Mouse (Mus musculus): ENCODE results near the gene Fam57b.
"Not testable (repeated sequence)": the region's sequence is repeated elsewhere in the genome, so short reads cannot be mapped to it uniquely, and the experiment has no call there.

Gene Fam57b

DNA sequence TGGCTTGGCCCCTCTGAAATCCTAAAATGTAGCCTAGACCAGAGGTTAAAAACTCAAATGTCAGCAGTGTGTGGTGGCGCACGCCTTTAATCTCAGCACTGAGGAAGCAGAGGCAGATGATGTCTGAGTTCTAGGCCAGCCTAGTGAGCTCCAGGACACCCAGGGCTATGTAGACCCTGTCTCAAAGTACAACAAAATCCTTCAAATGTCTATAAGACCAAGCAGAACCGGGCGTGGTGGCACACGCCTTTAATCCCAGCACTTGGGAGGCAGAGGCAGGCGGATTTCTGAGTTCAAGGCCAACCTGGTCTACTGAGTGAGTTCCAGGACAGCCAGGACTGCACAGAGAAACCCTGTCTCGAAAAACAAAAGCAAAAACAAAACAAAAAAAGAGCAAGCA, 18.4 kb upstream of the Fam57b start:
- not testable (repeated sequence) for DNase-seq

DNA sequence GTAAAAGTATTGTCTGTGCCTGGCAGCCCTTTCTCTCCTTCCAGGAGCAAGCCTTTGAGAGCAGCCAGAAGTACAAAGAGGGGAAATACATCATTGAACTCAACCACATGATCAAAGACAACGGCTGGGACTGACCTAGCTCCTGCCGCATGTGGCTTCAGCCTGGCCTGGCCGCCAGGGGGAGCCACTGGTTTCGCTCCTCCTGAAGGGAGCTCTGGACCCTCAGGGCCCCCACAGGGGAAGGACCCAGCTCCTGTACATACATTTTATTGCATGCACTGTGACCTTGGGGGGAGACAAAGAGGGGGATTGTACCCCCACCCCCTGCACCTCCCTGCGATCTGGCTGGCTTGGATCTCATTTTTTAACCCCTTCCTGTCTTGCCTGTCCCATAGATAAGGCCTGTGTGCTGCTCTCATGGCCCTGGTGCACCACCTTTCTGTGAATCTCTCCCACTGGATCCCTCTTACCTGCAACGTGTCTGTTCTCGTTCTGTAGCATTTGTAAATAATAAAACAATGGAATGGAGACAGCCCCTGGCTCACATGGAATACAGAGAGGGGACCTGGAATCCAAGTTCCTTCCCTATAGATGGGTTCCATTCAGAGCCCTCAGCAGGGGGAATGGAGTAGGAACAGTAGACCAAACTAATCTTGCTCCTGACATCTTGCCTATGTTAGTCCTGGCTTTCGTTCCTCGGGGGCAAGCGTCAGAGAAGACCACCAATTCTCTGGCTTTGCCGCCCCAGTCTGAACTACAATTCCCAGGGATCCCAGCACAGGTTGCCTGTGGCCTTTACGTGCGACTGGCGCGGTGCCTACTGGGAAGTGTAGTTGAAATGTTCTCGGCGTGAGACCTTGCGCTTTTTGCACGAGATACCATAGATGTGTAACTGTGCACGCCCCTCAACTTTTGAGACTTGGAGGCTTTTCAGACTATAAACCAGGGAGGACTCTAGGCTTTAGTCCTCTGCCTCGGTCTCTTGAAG, 17.2 kb upstream of the Fam57b start:
- peak; percentile 93 for DNase-seq

DNA sequence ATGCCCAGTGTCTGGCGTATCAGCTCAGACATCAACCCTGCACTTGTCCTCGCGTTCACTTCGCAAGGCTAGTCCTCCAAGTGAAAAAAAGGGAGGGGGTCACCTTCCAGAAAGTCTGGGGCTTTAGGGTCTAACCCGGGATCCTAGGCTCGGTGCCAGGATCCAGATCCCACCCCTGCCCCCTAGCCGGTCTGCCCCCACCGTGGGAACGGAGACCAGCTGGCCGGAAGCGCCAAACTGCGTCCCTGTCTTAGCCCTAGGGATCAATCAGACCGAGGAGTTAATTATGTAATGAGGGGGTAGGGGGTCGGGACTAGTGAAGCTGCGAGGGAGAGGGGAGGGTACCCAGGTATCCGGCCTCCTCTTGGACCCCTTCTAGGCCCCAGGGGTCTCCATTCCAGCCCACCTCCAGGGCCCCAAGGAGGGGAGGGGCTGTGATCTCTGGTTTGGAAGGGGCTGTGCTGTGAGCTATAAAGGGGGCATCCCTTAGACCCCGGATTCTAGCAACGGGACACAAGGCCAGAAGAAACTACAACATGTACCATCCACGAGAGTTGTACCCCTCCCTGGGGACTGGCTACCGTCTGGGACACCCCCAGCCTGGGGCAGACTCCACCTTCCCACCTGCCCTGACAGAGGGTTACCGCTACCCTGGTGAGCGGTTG, 16.4 kb upstream of the Fam57b start, which contains the start of gene Tbx6:
TSS of gene Tbx6 (plus strand) at position 513 of the 665 bp plus-strand sequence.
- DNase-seq, result peak; percentile 37

DNA sequence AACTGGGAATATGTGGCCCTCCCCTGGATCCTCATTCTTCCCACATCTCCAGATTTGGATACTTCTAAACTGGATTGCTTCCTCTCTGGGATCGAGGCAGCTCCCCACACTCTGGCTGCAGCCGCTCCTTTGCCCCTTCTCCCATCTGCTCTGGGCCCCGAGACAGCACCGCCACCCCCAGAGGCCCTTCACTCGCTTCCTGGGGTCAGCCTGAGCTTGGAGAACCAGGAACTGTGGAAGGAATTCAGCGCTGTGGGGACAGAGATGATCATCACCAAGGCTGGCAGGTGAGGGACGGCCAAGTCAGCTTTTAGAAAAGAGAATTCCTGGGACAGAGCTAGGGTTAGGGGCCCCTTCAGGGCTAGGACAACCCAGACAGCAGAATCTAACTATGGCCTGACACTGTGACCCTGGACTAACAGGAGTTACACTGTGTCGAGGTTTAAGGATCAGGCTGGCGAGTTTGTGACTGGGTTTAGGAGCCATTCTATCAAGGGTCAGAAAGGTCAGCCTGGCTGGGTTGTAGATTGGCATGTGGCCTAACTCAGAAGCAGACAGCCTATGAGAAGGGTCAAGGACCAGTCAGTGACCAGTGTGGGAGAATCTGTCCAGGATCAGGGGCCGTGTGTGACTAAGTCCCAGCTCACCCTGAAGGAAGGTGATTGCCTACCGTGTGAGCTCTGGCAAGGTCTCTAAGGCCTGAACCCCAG, 15.7 kb upstream of the Fam57b start:
- no peak for DNase-seq

DNA sequence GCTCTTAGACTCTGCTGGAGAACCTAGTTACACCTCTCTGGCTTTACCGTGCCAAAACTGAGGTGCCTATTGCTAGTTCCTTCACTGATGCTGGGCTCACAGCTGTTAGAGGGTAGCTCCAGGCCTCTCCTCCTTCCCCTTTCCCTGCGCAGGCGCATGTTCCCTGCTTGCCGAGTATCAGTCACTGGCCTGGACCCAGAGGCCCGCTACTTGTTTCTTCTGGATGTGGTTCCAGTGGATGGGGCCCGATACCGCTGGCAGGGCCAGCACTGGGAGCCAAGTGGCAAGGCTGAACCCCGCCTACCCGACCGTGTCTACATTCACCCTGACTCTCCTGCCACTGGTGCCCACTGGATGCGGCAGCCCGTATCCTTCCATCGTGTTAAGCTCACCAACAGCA, 14.8 kb upstream of the Fam57b start:
- no peak for DNase-seq

DNA sequence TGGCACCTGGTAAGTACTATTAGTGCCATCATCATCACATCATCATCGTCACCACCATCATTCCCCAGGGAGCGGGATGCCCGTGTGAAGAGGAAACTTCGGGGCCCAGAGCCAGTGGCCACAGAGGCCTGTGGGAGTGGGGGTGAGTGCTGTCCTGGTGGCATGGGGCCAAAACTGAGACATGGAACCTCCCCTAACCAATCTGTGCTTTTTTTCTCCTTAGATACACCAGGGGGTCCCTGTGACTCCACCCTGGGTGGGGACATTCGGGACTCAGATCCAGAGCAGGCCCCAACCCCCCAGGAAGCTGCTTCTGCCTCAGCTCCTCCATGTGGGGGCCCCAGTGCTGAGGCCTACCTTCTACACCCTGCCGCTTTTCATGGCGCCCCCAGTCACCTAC, 13.0 kb upstream of the Fam57b start:
- no peak for DNase-seq

DNA sequence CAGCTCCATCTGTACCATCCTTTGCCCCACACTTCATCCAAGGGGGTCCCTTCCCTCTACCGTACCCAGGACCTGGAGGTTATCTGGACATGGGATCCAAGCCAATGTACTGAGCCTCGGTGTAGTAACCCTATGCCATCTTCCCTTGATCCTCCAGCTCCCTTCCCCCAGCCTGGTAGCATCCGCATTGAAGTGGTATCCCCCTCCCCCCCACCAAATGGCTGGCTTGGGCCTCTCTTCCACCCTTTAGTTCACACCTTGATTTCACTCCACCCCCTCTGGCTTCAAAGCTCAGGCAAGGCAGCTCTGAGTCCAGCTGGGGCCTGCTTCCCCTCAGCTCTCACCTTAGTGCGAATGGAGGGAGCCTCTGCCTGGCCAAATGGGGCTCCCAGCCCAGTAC, 12.4 kb upstream of the Fam57b start:
- no peak for DNase-seq

DNA sequence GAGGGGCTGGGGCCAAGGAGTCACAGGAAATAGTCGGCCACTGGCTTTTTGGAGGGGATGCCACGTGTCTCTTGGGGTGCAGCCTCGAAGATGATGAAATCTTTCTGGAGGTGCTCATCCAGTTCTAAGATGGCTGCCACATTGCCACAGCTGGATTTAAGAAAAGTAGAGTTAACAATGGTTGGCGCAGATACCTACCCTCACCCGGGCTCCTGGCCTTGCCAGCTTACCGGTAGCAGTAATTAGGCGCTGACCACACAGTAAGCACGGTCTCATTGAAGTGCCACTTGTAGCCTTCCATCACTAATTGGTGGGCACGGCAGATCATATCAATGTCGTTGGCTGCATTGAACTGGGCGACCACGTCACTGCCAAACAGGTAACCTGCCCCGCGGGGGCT, 11.3 kb upstream of the Fam57b start:
- DNase-seq, result no peak

DNA sequence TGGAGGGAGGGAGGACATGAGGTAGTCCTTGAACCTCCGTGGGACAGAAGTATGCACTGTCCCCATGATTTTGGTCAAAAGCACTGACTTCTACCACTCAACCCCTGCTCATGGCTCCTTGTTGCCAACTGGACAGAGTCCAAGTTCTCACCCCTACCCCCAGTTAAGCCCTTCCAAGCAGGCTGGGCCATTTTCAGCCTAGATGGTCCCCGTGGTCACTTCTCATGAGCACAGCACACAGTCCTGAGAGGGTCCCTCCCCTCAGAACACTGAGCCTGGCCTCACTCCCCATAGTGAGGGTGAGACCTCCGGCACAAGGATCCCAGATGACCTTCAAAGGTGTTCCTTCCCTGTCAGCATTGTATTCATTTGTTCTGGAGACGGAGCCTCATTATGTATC, 8.3 kb upstream of the Fam57b start:
- no peak for DNase-seq

DNA sequence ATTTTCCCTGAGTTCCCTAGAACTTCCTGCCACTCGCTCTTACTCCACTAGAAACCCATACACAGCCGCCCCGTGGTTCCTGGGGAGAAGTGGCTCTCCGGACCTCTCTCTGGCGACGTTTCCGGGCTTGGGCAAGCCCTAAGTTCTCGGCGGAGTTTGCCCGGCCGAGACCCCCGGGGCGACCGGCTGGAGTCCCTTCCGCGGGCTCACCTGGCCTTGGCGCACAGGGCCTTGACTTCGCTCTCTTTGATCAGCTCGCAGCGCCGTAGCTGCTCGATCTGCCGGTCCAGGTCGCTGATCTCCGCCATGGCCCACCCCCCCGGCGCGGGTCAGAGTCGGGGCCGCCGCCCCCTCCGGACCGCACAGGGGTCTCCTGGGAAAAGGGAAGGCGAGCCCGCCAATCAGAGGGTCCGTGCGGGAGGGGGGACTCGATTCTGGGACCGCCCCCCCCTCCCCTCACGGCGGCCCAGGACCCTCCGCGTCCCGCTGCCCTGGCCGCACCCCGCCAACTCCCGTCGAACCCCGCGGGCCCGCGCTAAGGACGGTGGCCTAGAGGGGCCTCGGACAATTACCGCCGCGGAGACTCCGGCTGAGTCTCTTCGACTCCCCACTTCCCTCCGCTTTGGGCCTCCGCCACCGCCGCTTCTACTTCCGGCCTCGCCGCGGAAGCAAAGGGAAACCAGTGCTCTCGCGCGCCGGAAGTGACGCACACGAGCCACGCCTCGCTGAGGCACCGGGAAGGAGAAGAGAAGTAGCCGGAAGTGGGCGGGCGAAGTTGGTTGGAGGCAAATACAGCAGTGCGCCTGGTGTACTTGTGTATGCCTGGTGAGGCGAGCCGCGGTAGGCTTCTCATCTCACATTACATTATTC, 5.4 kb upstream of the Fam57b start, which contains the start of gene Ppp4c:
TSS of gene Ppp4c (minus strand) at position 646 of the 870 bp plus-strand sequence.
- DNase-seq, result peak; percentile 98

DNA sequence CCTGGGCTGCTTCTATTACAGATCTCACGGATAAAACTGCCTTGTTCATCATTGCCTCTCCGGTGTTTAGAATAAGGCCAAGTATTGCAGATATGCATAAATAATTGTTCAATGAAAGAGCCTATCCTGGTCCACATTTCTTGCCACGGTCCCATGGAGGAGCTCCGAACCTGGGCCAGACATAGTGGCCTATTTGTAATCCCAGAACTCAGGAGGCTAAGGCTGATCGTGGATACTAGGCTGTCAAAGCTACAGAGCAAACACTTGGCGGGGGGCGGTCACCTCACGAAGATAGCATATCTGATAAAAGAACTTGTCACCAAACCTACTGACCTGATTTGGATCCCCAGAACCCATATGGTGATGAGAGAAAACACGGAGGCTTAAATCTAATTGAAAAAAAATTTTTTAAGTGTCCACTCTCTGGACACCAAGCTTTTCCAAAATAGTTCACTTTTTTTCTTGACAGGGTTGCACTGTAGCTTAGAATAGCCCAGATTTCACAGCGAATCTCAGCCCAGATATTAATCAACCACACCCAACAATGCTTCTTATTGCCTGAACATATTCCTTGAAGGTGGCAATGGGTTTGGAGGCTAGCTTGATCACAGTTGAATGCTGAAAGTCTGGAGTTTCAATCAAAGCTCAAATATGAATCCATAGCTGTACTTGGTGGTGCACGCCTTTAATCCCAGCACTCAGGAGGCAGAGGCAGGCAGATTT, 4.6 kb upstream of the Fam57b start:
- DNase-seq, result no peak

DNA sequence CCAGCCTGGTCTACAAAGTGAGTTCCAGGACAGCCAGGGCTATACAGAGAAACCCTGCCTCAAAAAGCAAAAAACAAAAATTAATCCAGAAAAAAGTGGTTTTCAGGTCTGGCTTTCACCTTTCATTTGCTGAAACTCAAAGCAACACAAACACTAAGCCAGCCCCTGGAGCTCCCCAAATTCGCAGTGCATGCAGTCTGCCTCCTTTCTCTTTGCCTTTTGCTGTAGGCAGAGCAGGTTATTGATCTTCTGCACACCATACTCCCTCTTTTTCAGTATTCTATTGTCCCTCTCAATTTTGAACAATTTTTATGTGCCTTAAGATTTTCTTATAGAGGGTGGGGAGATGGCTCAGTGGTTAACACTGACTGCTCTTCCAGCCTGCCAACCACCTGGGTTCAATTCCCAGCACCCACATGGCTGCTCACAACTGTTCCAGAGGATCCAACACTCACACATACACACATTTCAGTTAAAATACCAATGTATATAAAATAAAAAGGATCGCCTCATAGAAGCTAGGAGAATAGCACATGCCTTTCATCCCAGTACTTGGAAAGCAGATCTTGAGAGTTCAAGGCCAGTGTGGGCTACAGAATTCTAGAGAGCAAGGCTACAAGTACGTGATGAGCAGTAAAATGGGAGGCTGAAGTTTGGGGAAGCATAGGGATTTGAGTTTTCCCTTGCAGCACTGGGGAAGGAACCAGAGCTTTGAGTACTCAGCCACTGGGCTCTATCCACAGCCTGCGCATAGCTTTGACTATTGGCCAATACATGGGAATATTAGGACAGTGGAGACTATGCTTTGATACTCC, 3.8 kb upstream of the Fam57b start:
- no peak for DNase-seq

DNA sequence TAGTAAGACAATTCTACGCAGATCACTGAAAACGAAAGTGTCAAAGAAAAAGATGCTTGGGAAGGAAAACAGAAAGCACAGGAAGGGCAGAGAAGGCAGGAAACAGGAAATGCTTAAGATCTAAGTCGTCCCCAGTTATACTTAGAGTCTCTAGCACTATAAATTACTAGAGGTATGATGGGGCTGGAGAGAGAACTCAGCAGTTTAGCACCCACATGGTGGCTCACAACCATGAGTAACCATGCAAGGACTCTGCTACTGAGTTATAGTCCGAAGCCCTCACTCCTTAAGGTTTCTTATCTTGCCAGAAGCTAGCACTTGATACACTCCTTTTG, 3.2 kb upstream of the Fam57b start:
- DNase-seq, result peak; percentile 19

DNA sequence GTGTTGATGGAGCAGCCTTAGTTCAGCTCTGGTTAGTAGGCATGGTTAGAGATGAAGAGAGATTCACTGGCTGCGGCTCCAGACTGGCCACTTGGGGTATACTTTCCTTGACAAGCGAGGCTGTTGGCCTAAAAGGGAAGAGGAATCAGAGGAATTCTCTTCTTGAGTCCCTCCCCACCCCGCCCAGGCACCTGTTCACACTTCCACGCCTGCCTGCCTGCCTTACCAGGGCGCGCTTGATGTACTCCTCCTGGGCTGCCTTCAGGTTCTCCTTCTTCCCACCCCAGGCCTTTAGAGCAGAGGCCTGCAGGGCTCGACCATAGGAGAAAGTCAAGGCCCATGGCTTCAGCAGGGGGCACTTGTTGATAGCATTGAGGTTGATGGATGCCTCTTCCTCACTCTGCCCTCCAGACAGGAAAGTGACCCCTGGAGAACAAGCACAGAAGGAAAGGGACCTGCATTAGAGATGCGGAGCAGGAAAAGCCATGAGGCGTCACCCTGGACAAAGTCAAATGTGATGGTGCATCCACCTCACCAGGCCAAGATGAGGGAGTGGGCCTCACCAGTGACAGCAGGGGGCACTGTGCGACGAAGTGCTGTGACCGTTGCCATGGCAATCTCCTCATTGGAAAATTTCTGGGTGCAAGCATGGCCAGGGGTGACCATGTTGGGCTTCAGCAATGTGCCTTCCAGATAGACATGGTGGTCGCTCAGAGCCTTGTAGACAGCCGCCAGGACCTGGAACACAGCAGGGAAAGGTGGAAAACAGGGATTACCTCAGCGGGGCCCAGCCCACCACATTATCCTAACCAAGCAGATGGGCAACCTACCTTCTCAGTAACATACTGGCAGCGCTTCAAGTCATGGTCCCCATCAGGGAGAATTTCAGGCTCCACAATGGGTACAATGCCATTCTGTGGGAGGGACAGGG, 1.8 kb upstream of the Fam57b start:
- DNase-seq, result no peak

DNA sequence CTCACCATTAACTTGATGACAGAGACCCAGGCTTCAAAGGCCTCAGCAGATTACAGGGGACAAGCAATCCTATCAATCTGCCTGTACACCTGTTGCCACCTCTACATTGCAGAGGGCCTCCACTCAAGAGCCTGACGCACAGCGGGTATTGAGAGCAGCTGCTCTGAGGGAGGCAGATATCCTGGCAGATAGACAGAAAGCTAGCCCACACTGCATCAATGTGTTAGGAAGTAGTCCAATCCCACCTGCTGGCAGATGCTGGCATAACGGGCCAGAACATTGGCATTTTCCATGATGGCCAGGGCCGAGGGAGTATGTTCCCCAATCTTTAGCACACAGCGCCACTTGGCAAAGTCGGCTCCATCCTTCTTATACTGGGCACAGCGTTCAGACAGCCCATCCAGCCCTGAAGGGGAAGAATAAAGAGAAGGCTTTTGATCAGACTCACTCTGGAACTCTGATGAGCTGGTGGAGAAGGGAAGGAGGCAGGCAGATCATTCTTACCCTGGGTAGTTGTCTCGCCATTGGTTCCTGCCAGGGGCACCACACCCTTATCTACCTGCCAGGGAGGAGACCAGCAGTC, 1.0 kb upstream of the Fam57b start:
- peak; percentile 54 for DNase-seq

DNA sequence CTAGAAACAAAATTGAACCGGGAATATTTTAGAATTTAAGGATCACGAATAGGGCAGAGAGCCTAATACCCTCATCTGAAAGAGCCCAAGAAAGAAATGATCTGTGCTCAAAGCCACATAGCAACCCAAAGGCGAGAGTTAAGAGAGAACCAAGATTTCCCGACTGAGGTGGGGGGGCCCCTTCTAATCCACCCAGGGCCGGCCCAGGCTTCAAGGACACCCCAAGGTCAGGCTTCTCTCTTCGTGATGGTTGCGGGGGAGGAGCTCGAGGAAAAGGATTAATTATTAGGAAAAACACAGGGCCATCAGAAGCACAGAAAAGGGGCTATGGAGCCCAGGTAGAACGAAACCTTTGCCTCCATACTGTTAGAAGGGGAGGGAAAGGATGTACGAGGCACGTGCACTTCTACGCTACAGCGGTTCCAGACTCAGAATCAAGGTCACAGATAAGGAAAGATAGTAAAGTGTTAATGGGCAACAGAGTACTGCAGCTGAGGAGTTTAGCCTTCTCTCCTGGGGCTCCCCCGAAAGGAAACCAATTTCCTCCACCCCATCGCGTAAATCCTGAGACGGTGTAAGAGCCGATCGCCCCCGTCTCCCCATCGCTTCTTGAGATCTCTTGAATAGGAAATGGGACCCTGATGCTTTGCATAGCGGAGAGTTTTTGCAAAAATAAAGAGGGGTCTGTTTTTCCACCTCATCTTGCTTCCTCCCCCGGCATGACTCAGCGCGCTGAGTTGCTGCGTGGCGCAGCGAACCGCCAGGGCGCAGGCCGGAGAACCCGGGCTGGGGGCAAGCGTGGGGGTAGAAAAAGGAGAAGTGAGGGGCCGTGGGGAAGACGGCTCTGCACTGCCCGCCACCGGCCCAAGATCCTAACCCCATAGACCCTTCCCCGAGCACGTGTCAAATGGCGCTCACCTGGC, 920 bp downstream of the Fam57b start:
- peak; percentile 66 for DNase-seq

DNA sequence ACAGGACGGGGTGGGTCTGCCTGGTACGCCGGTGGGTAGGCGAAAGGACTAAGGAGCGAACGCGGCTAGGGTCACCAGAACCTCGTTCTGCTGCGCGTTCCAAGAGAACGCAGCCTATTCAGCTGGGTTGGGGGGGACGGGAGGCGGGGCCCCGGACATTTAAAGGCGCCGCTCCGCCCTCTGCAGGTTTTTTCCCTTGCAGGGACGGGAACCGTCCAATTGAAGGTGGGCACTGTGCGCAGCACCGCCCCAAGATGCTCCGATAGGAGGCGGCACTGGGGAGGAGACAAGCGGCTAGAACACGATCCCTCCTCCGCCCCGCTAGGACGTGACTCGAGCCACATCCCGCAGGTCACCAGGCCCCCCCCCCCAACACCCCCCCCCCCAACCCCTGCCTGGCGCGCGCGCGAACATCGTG, 1.6 kb downstream of the Fam57b start:
- DNase-seq, result peak; percentile 98

Measured in thymus, postnatal 14 days (tissue).